Mouse (Mus musculus) megakaryocyte, embryonic 14.5 days (primary cell): ENCODE measurements at regions not wholly inside any gene's neighbourhood (a gene's known extent, or its start where the extent isn't known, plus 50 kb on each side); places are given as distances from the start of the nearest gene placed in this dataset.

Source experiments
- FLI1 ChIP-seq: IDR thresholded peaks from 2 replicates; pipeline ENCODE4 v1.6.1; 2012; ENCODE audit warnings: low read length, inconsistent platforms, mixed read lengths
- GATA1 ChIP-seq: IDR thresholded peaks from 3 replicates; pipeline ENCODE4 v1.6.1; 2012; ENCODE audit warnings: mixed read lengths, low read length, inconsistent platforms, borderline replicate concordance

GRCm38 (mm10) chr9:61589727-61590299 lies 217.6 kb downstream of the Tle3 start:
- no peak for TF ChIP-seq GATA1
- no peak for TF ChIP-seq FLI1
